Mouse (Mus musculus): Measurements from ENCODE around the gene Nadsyn1. TPM values are rescaled to one million over a fixed set of nuclear protein-coding genes. Genes with fewer than 3 reads are reported as not detected.

The Nadsyn1 gene
- 12.7 and 16.3 TPM in 2 replicates for total RNA-seq (2021)
- long read RNA-seq, experiment 1, transcript Nadsyn1-201 (21 exons, 2,641 nt): major isoform, 10 of 19 reads
- long read RNA-seq, experiment 1, partial matches to known transcripts: 2 of 19 reads
- long read RNA-seq, experiment 1, other reads (novel, unspliced or antisense): 7 of 19 reads
- long read RNA-seq, experiment 2, transcript Nadsyn1-201 (21 exons, 2,641 nt): major isoform, 13 of 18 reads
- long read RNA-seq, experiment 2, partial matches to known transcripts: 2 of 18 reads
- long read RNA-seq, experiment 2, other reads (novel, unspliced or antisense): 1 of 18 reads

- peak; percentile 100 for DNase-seq
Observed at GRCm38 (mm10) chr7:143822375-143823265, at the start of gene Nadsyn1, which contains the start of gene Dhcr7. Gene Nadsyn1, minus strand, starts transcription at chr7:143822849. Gene Dhcr7, plus strand, starts transcription at chr7:143823145.

- no peak for DNase-seq
Observed at GRCm38 (mm10) chr7:143868874-143869273, 46.2 kb upstream of the Nadsyn1 start.

- no peak for DNase-seq
Observed at GRCm38 (mm10) chr7:143866538-143866937, 43.9 kb upstream of the Nadsyn1 start, which contains the start of gene Gm498. Gene Gm498, plus strand, starts transcription at chr7:143866838.

- peak; percentile 2 for DNase-seq
Observed at GRCm38 (mm10) chr7:143848768-143849482, 26.3 kb upstream of the Nadsyn1 start.

- DNase-seq: peak; percentile 4
Observed at GRCm38 (mm10) chr7:143848127-143848767, 25.6 kb upstream of the Nadsyn1 start.

- no peak for DNase-seq
Observed at GRCm38 (mm10) chr7:143841301-143841700, 18.7 kb upstream of the Nadsyn1 start.

GRCm38 (mm10) chr7:143840121-143840520 is 17.5 kb upstream of the Nadsyn1 start:
- no peak for DNase-seq

GRCm38 (mm10) chr7:143837705-143838358 is 15.2 kb upstream of the Nadsyn1 start:
- no peak for DNase-seq

GRCm38 (mm10) chr7:143834972-143835371 is 12.3 kb upstream of the Nadsyn1 start:
- peak; percentile 61 for DNase-seq

GRCm38 (mm10) chr7:143834316-143834715 is 11.7 kb upstream of the Nadsyn1 start:
- no peak for DNase-seq

GRCm38 (mm10) chr7:143833581-143834190 is 11.0 kb upstream of the Nadsyn1 start:
- DNase-seq: peak; percentile 69

- DNase-seq: peak; percentile 19
Observed at GRCm38 (mm10) chr7:143832611-143833010, 10.0 kb upstream of the Nadsyn1 start.

- DNase-seq: peak; percentile 87
Observed at GRCm38 (mm10) chr7:143832196-143832595, 9.5 kb upstream of the Nadsyn1 start.

GRCm38 (mm10) chr7:143830399-143830798 is 7.8 kb upstream of the Nadsyn1 start:
- DNase-seq: no peak

- DNase-seq: peak; percentile 96
Observed at GRCm38 (mm10) chr7:143829504-143830331, 7.1 kb upstream of the Nadsyn1 start.

- DNase-seq: no peak
Observed at GRCm38 (mm10) chr7:143826985-143827384, 4.3 kb upstream of the Nadsyn1 start.

- peak; percentile 36 for DNase-seq
Observed at GRCm38 (mm10) chr7:143823266-143823605, 587 bp upstream of the Nadsyn1 start.

- no peak for DNase-seq
Observed at GRCm38 (mm10) chr7:143821241-143821640, 1.4 kb downstream of the Nadsyn1 start.

GRCm38 (mm10) chr7:143819201-143819600 is 3.4 kb downstream of the Nadsyn1 start:
- no peak for DNase-seq

- DNase-seq: peak; percentile 47
Observed at GRCm38 (mm10) chr7:143808909-143809308, 13.7 kb downstream of the Nadsyn1 start.
